Mouse (Mus musculus) liver, embryonic 14.5 days (tissue): ENCODE results near the gene Stam.

ENCODE experiments used
- CTCF ChIP-seq: IDR thresholded peaks from 2 replicates; pipeline ENCODE4 v1.5.1; 2016; ENCODE audit warnings: antibody characterized with exemption, low read depth, control low read depth
- EP300 ChIP-seq: IDR thresholded peaks from 2 replicates; pipeline ENCODE4 v1.6.1; 2016; ENCODE audit warnings: antibody characterized with exemption, low read depth

GRCm38 (mm10) chr2:14041249-14041648, 32.6 kb upstream of the Stam start:
- TF ChIP-seq CTCF (no peak), EP300 (no peak)
